ENCODE assay signal across 1 mouse cellular context in the genomic region with DNA sequence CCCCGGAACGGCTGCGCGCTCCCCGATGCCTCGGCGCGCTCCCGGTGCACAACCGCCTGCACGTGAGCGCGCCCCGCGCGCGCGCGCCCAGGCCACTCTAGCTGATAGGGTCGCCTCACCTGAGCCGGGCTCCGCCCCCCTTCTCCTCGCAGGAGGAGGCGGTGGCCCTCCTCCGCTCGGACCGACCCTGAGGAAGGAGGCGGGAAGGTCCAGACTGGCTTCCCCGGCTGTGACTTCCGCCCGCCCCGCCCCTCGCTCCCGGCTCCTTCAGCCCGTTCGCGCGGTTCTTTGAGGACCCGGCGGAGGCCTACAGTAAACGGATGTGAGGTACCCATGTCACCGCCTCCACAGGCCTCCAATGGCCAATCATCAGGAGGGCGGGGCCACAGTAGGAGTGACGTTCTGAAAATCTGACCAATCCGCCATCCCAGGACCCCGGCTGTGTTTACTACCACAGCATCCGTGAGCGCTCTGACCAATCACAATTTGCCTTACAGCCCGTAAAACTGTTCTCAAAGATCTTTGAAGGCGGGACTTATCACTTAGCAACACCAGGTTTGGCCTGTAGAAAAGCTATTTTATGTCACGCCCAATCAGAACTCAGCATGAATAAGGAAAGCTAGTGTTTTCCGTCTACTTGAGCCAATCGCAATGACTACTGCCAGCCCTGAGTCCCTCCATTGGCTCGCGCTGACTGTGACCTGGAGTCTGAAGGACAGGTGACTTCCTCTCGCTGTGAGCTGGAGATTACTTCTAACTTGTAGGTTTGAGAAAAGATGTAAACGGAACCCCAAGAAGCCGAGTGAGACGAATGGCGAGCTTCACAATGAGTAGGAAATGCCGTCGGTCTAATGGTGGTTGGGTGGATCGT.
TF ChIP-seq lines count a peak whose summit lies in the region.

Gene Zbtb5, minus strand, starts transcription at position 308 of the 871 bp plus-strand sequence.

TF ChIP-seq in MEL, 35 proteins besides CTCF, POLR2A, EP300 and RAD21 (continued from another document):
- 0 out of 4 replicates have a peak, but pooled peaks of 1 of the 2 experiments have one; percentile 42 for TF ChIP-seq USF2 (IDR thresholded peaks at IDR 0.05; ENCODE audit: borderline replicate concordance in 1 of 2, insufficient read depth in 1 of 2, low read depth in 1 of 2, low read length in 2 of 2)
- peak; percentile 86 for TF ChIP-seq BHLHE40 (IDR thresholded peaks at IDR 0.05; ENCODE audit: borderline replicate concordance, low read depth, low read length)
- peak; percentile 36 for TF ChIP-seq NRF1 (IDR thresholded peaks at IDR 0.05; ENCODE audit: insufficient read depth, low read depth, low read length, poor library complexity, severe bottlenecking)
- no peak for TF ChIP-seq MYB (IDR thresholded peaks at IDR 0.05; ENCODE audit: low read depth, low read length)
- TF ChIP-seq CHD1 (IDR thresholded peaks at IDR 0.05; ENCODE audit: low read depth, low read length) = no peak
- TF ChIP-seq ZC3H11A (IDR thresholded peaks at IDR 0.05; ENCODE audit: low read depth, low read length) = no peak
- peak; percentile 74 for TF ChIP-seq SIN3A (IDR thresholded peaks at IDR 0.05; ENCODE audit: low read length)
